Mouse (Mus musculus): Measurements from ENCODE around the gene Actl11.

Gene Actl11

GRCm38 (mm10) chr9:107928169-107928568 lies at the start of gene Actl11:
TSS of gene Actl11 (plus strand) at chr9:107928469.
- no peak for DNase-seq (ENCODE audit: low spot score in 2 of 2)

GRCm38 (mm10) chr9:107880411-107880810 lies 47.9 kb upstream of the Actl11 start:
- no peak for DNase-seq (ENCODE audit: low spot score in 2 of 2)

- peak; percentile 84 to 89 for DNase-seq (ENCODE audit: low spot score in 2 of 2)
Measured at GRCm38 (mm10) chr9:107887804-107888266, 40.4 kb upstream of the Actl11 start, which contains the start of gene Mon1a. TSS of gene Mon1a (plus strand) at chr9:107888151.

- DNase-seq (ENCODE audit: low spot score in 2 of 2): peak in 1 of 2 experiments; percentile 35
Measured at GRCm38 (mm10) chr9:107888267-107888850, 39.9 kb upstream of the Actl11 start.

GRCm38 (mm10) chr9:107890260-107890659 lies 38.0 kb upstream of the Actl11 start:
- no peak for DNase-seq (ENCODE audit: low spot score in 2 of 2)

GRCm38 (mm10) chr9:107891023-107891422 lies 37.2 kb upstream of the Actl11 start:
- no peak for DNase-seq (ENCODE audit: low spot score in 2 of 2)

- DNase-seq (ENCODE audit: low spot score in 2 of 2): no peak
Measured at GRCm38 (mm10) chr9:107898563-107898962, 29.7 kb upstream of the Actl11 start.

GRCm38 (mm10) chr9:107899855-107900254 lies 28.4 kb upstream of the Actl11 start:
- DNase-seq (ENCODE audit: low spot score in 2 of 2): no peak

GRCm38 (mm10) chr9:107900840-107901626 lies 27.2 kb upstream of the Actl11 start:
- no peak for DNase-seq (ENCODE audit: low spot score in 2 of 2)

GRCm38 (mm10) chr9:107901627-107901914 lies 26.7 kb upstream of the Actl11 start:
- no peak for DNase-seq (ENCODE audit: low spot score in 2 of 2)

GRCm38 (mm10) chr9:107904726-107905125 lies 23.5 kb upstream of the Actl11 start:
- DNase-seq (ENCODE audit: low spot score in 2 of 2): peak; percentile 80 to 86

GRCm38 (mm10) chr9:107906252-107906966 lies 21.9 kb upstream of the Actl11 start, which contains the start of gene Mst1r:
TSS of gene Mst1r (plus strand) at chr9:107906873.
- DNase-seq (ENCODE audit: low spot score in 2 of 2): peak; percentile 78 to 90

- DNase-seq (ENCODE audit: low spot score in 2 of 2): peak in 1 of 2 experiments; percentile 53
Measured at GRCm38 (mm10) chr9:107906967-107907800, 21.1 kb upstream of the Actl11 start.

- DNase-seq (ENCODE audit: low spot score in 2 of 2): peak in 1 of 2 experiments; percentile 46
Measured at GRCm38 (mm10) chr9:107907801-107908120, 20.5 kb upstream of the Actl11 start.

GRCm38 (mm10) chr9:107908410-107909158 lies 19.7 kb upstream of the Actl11 start:
- peak; percentile 54 to 85 for DNase-seq (ENCODE audit: low spot score in 2 of 2)

- peak; percentile 62 to 79 for DNase-seq (ENCODE audit: low spot score in 2 of 2)
Measured at GRCm38 (mm10) chr9:107910025-107910769, 18.1 kb upstream of the Actl11 start.

- no peak for DNase-seq (ENCODE audit: low spot score in 2 of 2)
Measured at GRCm38 (mm10) chr9:107914764-107915420, 13.4 kb upstream of the Actl11 start.

GRCm38 (mm10) chr9:107917895-107918608 lies 10.2 kb upstream of the Actl11 start:
- DNase-seq (ENCODE audit: low spot score in 2 of 2): no peak

- DNase-seq (ENCODE audit: low spot score in 2 of 2): no peak
Measured at GRCm38 (mm10) chr9:107918884-107919283, 9.4 kb upstream of the Actl11 start.

Measured in urinary bladder, adult 18-20 months (tissue).